Mouse (Mus musculus) adrenal gland, postnatal 36 days (tissue): Measurements from ENCODE around the gene D17H6S53E. TPM values are rescaled to one million over a fixed set of nuclear protein-coding genes. Genes with fewer than 3 reads are reported as not detected.

Experiments
- DNase-seq, 2 experiments: peaks; one replicate each; pipeline ENCODE4 v3.0.0; 2021; ENCODE audit warnings: mixed read lengths in 1 of 2
- total RNA-seq, 2 experiments: library from RNA; stranded (reverse); gene quantifications; 2 replicates each; pipeline ENCODE4 v1.2.3; 2021

D17H6S53E gene
- total RNA-seq, 2 experiments from 2014 or later: 25.0 to 29.5 TPM

GRCm38 (mm10) chr17:35131500-35132173 lies 5.5 kb downstream of the D17H6S53E start, which contains the start of gene Apom:
Gene Apom, minus strand, starts transcription at chr17:35132050.
- no peak for DNase-seq

GRCm38 (mm10) chr17:35132174-35132560 lies 6.0 kb downstream of the D17H6S53E start:
- DNase-seq: no peak

DNA sequence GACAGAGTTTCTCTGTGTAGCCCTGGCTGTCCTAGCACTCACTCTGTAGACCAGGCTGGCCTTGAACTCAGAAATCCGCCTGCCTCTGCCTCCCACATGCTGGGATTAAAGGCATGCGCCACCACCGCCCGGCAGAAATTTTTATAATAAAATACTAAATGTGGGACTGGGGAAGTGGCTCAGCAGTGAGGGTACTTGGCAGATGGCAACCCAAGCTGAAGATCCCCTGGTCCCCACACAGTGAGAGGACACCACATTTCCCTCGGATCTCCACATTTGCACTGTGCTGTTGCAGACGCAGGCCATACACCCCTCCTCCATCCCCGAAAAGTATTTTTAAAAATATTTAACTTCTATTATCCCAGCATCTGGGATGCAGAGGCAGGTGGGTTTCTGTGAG lies 7.3 kb downstream of the D17H6S53E start:
- DNase-seq: no peak

DNA sequence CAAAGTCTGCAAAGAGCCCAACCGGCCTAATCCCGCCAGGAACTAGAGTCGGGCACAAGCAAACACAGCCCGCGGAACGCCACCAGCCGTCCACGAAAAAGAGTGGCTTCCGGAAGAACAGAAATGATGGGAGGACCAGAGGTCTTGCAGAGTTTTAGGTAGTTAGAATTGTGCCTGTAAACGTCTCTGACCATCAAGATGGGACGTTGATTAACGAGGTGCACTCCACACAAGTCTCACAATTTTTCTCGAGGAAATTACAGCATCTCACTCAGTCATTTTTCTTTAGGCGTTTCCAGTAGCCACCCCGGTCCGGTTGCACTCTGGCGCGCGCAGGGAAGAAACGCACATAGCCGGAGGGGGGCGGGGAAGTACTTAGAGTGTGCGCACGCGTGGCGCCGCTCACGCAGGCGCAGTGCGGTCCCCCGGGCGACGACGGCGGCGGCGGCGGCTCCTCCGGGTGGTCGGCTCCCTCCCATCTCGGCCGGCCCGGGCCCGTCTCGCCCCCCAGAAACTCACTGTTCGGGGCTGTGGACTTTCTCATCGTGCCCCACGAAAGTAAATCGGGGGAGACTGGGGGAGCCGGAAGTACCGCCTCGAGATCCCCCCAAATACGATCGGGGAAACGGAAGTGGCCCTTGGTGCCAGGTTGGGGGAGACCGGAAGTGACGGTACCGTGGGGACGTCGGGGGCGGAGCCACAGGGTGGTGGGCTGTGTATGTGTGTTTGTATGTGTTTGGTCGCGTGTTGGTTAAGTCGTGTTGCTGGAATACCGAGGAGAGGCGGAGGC lies 8.8 kb downstream of the D17H6S53E start, which contains the start of gene Bag6:
Bag6 (plus strand) TSS at position 378 of the 790 bp plus-strand sequence.
- DNase-seq: peak; percentile 94 to 95

- DNase-seq: no peak
Measured at GRCm38 (mm10) chr17:35135591-35136320, 9.6 kb downstream of the D17H6S53E start.

GRCm38 (mm10) chr17:35139269-35139668 lies 13.1 kb downstream of the D17H6S53E start:
- DNase-seq: peak; percentile 48 to 50

GRCm38 (mm10) chr17:35140490-35140996 lies 14.4 kb downstream of the D17H6S53E start:
- peak; percentile 47 to 67 for DNase-seq

DNA sequence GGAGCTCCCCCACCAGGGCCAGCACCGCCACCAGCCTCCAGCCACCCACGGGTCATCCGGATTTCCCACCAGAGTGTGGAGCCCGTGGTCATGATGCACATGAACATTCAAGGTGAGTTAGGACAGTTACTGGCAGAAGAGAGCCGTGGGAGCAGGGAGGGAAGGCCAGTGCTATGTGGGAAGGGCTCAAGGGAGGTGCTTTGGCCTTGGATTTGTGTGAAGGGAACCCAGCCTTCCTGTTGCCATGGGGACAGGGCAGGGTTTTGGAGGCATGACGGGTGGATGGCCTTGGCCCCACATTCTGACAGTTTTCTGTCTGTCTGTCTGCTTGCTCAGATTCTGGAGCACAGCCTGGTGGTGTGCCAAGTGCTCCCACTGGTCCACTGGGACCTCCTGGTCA lies 15.8 kb downstream of the D17H6S53E start:
- DNase-seq: peak; percentile 91 to 92

- DNase-seq: no peak
Measured at GRCm38 (mm10) chr17:35146139-35146538, 20.0 kb downstream of the D17H6S53E start.

- no peak for DNase-seq
Measured at GRCm38 (mm10) chr17:35147348-35147747, 21.2 kb downstream of the D17H6S53E start.

DNA sequence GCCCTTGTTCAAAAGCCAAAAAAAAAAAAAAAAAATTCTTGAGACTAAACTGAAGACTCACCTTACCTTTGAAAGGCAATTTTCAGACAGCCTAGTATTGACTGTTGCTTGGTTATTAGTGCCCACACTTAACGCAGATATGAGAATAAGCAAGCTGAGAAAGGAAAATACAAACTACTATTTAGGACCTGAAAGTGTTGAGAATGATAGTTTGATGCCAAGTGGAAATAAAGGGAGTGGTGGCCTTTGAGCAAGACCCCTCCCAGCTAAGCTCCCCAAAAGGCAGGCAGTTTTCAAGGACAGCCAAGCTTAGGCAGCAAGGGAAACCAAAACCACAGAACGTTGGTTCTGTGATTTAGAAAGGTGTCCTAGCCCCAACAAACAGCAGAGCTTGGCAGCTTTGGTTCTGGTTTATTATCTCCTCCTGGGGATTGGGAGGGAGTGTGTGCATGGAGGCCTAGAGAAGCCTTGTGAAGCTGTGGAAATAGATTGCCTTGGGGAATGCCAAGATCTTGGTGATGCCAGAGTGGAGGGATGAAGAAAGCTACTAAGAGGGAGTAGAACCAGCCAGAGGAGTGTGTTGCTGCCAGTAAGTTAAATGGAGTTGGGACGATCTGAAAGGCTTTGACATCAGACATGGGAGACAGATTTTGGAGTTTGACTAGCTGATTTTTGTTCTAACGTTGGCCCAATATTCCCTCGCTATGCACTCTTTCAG lies 21.9 kb downstream of the D17H6S53E start:
- DNase-seq: peak in 1 of 2 experiments; percentile 12

DNA sequence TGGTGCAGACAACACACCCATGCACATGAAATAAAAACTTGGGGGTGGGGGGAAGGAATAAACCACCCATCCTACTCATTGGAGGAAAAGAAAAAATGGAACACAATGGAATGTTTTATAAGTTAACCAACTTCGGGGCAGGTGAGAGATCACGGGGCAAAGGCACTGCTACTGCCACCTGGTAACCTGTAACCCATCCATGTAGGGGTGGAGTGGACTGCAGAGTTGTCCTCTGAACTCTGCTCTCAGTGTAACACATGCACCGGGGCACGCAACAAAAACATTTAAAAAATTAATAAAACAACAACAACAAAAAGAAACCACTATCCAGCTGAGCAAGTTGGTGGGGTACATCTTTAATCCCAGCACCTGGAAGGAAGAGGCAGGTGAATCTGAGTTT lies 25.9 kb downstream of the D17H6S53E start:
- DNase-seq: no peak

- DNase-seq: no peak
Measured at GRCm38 (mm10) chr17:35153077-35153476, 26.9 kb downstream of the D17H6S53E start.

- DNase-seq: no peak
Measured at GRCm38 (mm10) chr17:35153931-35154330, 27.8 kb downstream of the D17H6S53E start.

DNA sequence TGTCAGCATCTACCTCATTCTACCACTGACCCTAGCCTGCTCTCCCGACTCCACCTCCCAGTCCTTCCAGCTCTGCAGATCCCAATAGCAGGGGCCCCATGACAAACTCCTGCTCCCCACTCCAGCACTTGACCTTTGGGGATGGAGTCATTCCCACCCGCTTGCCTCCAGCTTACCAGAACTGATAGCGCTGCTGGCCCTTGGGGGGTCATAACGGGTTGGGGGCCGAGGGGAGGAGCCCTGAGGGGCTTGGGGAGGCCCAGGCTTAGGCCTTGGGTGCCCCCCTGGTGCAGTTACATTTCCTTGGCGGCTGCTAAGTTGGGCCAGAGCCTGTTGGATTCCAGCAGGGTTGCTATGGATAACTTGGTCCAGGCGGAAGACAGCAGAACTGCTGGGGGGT lies 28.4 kb downstream of the D17H6S53E start:
- DNase-seq: no peak

DNA sequence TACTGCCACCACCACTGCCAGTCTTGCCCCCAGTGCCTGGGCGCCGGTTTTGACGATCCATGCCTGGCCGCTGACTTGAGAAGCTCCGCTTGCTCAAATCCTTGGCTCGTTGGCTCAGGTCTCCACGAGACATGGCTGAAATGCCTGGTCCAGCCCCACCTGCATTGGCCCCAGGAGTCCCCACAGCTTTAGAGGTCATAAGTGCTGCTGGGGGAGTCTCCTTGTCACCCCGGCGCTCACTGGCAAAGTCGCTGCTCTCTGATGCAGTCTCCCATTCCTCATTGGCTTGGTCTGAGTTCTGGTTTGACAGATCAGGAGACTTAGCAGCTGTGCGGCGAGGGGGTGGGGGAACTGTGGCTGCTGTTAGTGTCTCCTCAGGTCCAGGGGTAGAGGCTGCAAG lies 29.3 kb downstream of the D17H6S53E start:
- DNase-seq: no peak

DNA sequence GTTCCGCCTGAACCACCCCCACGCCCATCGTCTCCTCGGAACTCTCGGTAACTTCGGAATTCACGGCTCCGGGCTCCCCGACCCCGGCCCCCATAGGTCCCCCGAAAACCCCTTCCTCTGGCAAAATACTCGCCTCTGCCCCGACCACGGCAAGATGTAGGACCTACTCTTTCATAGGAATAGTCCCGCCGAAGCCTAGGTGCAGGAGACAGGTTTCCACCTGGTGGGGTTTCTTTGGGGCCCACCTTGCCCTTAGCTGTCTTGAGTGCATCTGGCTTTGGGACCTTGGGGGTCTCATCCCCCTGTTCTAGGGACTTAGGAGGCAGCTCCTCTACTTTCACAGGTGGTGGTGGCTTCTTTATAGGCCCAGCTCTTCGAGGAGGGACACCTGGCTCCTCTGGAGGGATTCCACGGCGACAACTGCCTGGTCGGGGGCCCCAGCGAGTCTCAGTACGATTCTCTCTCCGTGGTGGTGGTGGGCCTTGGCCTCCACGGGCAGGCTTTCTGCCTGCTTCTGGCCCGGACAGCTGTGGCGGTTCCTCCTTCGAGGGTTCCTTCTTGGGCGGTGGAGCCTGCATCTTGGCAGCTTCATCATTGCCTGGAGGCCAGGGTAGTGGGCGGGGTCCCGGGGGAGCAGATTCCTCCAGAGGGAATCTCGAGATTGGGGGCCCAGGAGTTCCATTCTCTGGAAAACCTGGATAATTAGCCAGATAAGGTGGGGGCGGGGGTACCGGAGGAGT lies 30.5 kb downstream of the D17H6S53E start:
- no peak for DNase-seq

DNA sequence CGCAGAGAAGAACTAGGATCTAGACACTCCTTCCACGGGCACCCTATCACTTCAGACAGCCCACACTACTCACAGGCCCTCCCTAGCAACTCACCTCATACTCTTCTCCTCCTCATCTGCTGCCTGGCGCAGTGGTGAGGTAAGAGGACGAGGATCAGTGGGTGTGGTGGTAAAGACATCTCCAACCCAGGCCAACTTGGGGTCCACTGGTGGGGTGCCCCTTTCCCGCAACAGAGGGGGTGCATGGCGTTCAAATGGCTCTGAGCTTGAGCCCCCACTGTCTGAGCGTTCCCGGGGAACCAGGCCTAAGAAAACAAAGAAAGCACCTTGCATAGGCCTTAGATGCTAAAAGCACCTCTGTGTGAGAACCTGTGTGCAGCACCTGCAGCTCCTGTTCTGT lies 31.1 kb downstream of the D17H6S53E start:
- no peak for DNase-seq

DNA sequence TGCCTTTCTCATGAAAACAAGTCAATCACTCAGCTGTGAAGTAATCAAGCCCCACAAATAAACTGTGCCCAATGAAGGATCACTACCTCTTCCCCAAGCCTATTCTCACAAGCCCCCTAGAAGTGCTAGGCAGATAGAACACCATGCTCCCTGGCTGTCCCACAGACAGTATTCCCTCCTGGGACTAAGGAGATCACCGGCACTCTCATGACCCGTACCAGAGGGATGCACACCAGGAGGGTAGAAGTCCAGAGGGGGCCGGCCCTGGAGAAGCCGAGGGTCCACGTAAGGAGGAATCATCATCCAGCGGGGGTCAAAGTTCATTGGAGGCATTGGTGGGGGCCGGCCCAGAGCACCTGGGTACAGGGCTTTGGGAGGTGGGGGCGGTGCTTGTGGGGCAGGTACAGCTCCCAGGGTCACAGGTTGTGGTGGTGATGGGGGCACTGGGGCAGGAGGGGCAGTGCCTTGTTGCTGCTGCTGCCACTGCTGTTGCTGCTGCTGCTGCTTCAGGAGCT lies 31.5 kb downstream of the D17H6S53E start:
- no peak for DNase-seq

DNA sequence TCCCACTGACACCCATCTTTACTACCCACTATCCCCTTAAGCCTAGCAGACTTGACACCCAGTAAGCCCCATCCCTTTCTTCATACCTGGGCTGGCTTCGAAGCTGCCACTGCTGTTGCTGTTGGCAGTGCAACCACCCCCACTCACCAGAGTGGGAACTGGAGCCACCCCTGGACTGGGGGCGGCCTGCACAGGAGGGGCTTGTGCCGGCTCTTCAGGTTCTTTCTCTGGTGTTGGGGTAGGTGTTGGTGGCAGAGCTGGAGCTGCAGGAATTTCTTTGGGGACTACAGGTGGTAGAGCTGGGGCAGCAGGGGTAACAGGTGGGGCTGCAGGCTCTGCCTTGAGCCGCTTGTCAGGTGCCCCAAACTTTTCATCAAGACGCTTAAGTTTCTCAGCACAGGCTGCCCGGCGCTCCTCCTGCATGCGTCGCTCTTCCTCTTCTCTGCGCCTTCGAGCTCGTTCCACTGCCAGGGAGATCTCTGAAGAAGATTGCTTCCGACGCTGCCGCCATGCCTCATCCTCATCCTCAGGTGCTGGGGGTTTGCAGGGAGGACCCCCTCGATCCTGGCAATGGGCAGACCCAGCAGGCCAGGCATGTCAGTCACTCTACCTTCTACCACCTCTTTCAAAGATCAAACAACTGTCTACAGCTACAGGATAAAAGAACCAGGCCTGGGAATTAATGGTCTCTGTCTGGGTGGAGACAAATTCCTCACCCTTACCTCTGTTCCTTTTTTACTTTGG lies 32.8 kb downstream of the D17H6S53E start:
- no peak for DNase-seq
